Mouse (Mus musculus) ES-E14 (cell line): Measurements from ENCODE around the gene Cars.

Experiments
- ZC3H11A ChIP-seq: IDR thresholded peaks from 2 replicates; pipeline ENCODE4 v1.6.1; 2012; ENCODE audit warnings: low read depth, mild to moderate bottlenecking, inconsistent platforms, low read length, borderline replicate concordance
- ZNF384 ChIP-seq: IDR thresholded peaks from 2 replicates; pipeline ENCODE4 v1.6.1; 2012; ENCODE audit warnings: low read depth, low read length, inconsistent platforms

GRCm38 (mm10) chr7:143557616-143558015 lies 42.3 kb downstream of the Cars start:
- TF ChIP-seq ZC3H11A (no peak), ZNF384 (no peak)
